Mouse (Mus musculus) brown adipose tissue, adult 24 weeks (tissue): ENCODE results near the gene Rinl. TPM values are rescaled to one million over a fixed set of nuclear protein-coding genes. Genes with fewer than 3 reads are reported as not detected.

Source experiments
- H3K27ac ChIP-seq: fragments of 200-500 bp; replicated peaks from 2 replicates; pipeline ENCODE4 v1.5.1; 2012; ENCODE audit warnings: low read depth, mild to moderate bottlenecking, low read length
- H3K4me1 ChIP-seq: fragments of 200-500 bp; 2 replicates; pipeline ENCODE4 v1.6.1; 2012; ENCODE audit warnings: low read length, mixed read lengths; ENCODE audit not compliant: control insufficient read depth, insufficient read depth, insufficient read length
- H3K4me3 ChIP-seq: fragments of 200-500 bp; 2 replicates; pipeline ENCODE4 v1.5.1; 2012; ENCODE audit warnings: low read depth, mild to moderate bottlenecking, low read length, moderate library complexity; ENCODE audit not compliant: insufficient read depth
- polyA plus RNA-seq: library from polyadenylated mRNA; stranded (reverse); fragments of >200 nt; gene quantifications from 2 replicates; pipeline ENCODE4 v1.2.4, GENCODE M21; 2012; ENCODE audit not compliant: missing spikeins, insufficient read depth, insufficient read length

Rinl gene
- polyA plus RNA-seq, 1 experiment = 2.5 TPM

DNA sequence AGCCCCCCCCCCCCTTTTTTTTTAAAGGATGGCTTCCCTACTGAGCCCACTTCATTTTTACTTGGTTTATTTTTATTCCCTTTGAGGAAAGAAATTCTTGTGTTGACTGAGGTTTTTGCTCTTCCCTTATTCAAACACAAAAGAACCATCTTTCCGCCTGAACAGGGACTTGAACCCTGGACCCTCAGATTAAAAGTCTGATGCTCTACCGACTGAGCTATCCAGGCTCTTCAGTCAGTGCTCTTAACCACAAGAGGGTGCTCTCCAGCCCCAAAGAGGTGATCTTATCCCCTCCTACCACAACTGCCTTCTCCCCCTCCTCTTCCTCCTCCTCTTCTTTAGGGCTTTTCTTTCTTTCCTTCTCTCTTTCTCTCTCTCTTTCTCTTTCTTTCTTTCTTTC, 5.1 kb downstream of the Rinl start:
- Histone ChIP-seq H3K4me1 (peaks cover 5% of the 10 kb centered on the region; the same call in 1 of the 2 replicates), H3K4me3 (no peak overlapping the region), H3K27ac (no peak overlapping the region)

DNA sequence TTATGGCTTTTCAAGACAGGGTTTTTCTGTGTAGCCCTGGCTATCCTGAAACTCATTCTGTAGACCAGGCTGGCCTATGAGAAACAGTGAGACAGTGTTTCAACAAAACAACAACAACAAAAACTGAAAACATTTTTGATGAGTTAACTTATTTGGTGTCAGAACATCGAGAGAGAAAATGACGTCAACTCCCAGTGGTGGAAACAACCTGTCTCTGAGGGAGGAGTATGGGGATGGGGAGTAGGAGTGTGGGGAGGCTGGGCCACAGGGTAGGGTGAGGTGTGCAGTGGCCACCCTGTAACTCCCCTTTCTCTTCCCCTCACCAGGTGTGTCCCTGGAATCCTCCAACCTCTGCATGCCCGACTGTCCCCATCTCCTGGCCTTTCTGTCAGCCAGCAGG, 5.7 kb downstream of the Rinl start:
- peaks cover 2% of the 10 kb centered on the region; the same call in 1 of the 2 replicates for H3K4me1 ChIP-seq
- no peak overlapping the region for H3K4me3 ChIP-seq
- H3K27ac ChIP-seq = no peak overlapping the region

DNA sequence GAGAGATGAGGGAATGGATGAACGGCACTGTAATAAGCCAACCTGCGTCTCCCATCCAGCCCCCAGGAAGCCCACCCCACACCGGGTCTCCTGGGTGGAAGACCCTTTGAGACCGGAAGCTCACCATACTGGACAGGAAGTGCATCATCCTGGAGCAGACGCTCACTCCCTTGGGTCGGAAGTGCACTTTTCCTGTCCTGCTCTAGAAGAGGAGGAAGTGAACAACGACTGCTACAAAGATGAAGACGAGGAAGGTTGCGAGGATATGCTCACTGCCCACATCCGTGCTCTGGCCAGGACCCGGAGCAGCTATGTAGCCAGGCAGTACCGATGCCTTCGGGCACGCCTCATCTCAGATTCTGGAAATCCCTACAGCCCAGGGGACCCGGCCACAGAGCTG, 7.1 kb downstream of the Rinl start:
- Histone ChIP-seq H3K4me1 (peaks cover 3% of the 10 kb centered on the region; the same call in 1 of the 2 replicates), H3K27ac (peak overlapping the region; percentile 90), H3K4me3 (peak overlapping the region; percentile 55)

DNA sequence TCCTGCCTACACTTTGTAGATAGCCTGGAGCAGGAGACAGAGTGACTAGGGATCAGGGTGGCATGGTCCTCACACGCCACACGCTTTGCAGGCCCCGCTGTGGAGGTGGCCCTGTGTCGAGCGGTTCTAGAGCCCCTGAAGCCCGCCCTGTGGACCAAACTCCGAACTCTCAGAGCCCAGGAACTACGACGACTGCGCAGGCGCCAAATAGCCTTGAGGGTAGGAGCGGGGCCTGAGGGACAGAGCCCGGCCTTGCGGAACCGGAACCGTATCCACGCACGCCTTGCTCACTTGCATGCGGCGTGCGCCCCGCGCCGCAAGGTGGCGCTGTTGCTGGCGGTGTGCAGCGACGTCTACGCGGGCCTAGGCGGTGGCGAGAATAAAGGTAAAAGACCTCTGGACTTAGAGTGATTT, 7.8 kb downstream of the Rinl start:
- Histone ChIP-seq H3K27ac (peak overlapping the region; percentile 90), H3K4me3 (peak overlapping the region; percentile 55), H3K4me1 (peaks cover 9% of the 10 kb centered on the region)

DNA sequence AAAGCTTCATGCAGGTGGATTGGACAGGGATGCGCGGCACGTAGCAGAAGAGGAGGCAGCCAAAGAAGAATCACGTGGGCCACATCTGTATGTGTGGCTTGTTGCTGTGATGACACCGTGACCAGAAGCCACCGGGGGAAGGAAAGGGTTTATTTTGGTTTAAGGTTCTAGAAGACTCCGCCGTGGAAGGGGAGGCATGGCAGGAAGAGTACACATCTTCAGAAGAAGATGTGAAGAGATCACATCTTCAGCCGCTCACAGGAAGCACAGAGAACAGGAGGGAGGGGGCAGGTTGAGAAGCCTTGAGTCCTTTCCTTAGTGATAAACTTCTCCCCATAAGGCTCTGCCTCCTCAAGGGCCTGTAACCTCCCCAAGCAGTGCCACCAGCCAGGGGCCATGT, 11.2 kb downstream of the Rinl start:
- Histone ChIP-seq H3K4me1 (peaks cover 18% of the 10 kb centered on the region), H3K27ac (no peak overlapping the region), H3K4me3 (no peak overlapping the region)

DNA sequence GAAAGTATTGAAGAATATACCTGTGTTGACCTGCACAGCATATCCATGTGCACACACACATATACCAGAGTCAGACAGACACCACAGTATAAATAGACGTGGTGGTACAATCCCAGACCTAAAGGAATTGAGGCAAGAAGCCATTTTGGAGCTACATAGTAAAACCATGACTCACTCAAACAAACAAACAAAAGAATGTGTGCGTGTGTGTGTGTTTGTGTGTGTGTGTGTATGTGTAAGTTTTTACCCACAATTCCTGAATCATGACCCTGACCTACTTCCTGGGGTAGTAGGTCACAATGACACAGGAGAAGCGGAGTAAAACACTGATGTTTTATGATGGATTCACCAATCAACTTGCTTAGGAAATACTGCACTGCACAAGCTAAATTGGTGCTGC, 12.7 kb downstream of the Rinl start:
- peak overlapping the region; percentile 98 for H3K27ac ChIP-seq
- H3K4me1 ChIP-seq = peaks cover 16% of the 10 kb centered on the region
- H3K4me3 ChIP-seq = no peak overlapping the region

DNA sequence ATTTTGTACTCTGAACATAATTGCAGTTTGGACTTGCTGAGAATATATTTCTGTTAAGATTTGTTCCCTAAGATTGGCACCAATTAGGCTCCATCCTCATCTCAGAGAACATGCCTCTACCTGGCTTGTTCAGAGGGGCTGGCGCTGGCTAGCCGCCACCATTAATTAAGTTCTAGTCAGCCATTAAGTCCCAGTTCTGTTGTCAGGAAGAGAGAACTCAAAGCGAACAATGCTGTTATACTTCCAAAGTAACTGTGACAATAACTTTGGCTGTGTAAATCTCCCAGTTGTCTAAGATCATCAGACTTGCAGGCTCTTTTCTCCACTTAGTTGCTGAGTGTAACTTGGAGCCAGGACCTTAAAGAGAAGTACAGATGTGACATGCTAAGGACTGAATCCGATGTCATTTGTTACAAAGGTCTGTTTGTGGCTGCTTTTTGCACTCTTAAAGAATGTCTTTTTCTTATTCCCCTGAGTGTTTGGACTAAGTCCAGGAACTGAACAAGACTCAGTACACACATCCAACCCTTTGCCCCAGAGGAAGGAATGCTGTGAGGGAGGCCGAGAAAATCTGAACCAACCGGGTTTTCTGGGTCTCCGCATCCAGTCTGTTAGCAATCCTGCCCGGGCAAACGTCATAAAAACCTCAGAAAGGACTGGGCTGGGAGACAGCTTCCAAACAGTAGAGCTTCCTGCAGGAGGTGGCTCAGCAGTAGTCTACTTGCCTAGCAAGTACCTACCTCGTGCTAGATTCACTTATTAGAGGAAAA, 13.3 kb downstream of the Rinl start:
- Histone ChIP-seq H3K4me1 (peaks cover 15% of the 10 kb centered on the region), H3K4me3 (peak overlapping the region; percentile 13; the same call in 1 of the 2 replicates), H3K27ac (peak overlapping the region; percentile 98)

DNA sequence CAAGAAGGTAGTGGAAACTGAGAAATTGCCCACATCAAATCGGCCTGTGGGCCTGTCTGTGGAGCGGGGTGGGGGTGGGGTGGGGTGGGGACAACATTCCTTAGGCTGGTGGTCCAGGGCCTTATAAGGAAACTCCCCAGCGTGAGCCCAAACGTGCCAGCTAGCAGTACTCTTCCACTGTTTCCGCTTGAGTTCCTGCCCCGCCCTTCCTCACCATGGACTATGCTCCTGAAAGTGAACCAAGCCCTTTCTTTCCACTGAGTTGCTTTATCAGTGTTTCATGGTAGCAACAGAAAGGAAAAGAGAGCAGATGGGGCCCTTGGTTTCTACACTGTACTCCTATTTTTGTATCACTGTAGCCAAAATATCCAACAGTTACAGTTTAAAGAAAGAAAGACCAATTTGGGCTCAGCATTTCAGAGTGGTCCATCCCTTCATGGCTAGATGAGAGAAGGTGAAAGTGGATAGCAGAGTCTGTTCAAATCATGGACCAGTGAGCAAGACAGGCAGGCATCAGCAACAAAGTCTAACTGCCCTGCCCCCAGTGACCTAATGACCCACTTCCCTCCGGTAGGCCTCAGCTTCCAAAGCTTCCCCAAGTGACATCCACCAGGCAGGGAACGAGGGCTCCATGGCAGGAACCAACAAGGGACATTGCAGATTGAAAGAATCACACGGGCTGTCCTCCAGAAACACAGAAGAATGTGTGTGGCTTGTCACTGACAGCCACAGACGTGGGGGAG, 14.2 kb downstream of the Rinl start:
- H3K4me1 ChIP-seq = peaks cover 15% of the 10 kb centered on the region
- peak overlapping the region; percentile 98 for H3K27ac ChIP-seq
- H3K4me3 ChIP-seq = no peak overlapping the region

DNA sequence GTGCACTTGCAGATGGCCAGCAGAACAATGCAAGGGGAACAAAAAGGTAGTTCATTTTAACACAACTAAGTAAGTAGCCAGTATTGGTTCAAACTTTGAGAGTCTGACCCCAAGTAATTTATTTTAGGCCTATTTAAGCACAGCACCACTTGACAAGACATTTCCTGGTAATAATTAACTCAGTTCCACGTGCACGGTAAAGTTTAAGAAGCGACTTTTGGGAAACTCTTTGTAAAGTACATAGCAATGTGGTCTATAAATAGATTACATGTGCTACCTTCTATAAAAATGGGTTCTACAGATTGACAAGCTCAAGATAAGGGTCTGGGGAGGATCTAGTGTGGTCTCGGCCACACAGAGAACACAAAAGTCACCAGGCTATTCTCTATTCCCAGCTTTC, 15.0 kb downstream of the Rinl start:
- peak overlapping the region; percentile 93 for H3K27ac ChIP-seq
- H3K4me3 ChIP-seq = no peak overlapping the region
- peaks cover 18% of the 10 kb centered on the region for H3K4me1 ChIP-seq

DNA sequence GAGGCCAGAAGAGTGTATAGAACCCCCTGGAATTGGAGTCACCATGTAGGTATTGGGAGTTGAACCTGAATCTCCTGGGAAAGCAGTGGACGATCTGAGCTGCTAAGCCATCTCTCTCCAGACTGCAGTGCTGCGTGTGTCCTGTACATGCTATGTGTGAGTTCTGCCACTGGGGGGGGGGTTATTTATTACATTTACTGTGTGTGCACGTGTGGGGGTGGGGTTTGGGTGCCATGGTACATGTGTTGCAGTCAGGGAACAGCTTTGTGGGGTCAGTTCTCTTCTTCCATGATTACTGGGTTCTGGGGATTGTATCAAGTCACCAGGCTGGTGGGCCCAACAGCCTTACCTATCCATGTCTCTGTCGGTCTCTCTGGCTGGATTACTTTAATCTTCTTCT, 18.1 kb downstream of the Rinl start:
- H3K4me1 ChIP-seq = peaks cover 11% of the 10 kb centered on the region
- 0 out of 2 replicates have a peak overlapping the region, but pooled peaks have one; percentile 14 for H3K27ac ChIP-seq
- no peak overlapping the region for H3K4me3 ChIP-seq

DNA sequence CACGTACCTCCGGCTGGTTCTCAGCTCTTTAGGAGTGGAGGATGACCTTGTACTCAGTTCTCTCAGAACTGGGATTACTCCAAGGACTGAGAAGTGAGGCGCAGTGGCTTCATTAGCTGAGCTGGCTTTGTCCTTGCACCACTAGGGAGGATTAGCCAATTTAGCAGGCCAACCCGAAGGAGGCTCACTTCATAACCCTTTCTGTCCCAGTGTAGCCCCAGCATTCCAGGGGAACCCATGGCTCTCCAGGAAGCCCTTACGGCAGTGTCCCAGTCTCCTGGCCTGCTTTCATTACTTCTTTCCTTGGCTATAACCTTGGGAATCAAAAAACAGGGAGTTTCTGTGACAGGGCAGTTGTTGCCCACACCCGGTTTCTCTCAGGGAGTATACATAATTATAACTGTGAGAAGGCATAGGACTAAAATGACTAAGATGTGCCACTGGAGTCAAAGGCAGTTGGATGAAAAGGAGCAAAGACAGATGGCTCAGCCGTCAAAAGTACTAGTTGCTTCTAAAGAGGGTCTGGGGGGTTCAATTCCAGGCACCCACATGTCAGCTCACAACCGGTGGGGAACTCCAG, 19.0 kb downstream of the Rinl start:
- peaks cover 17% of the 10 kb centered on the region for H3K4me1 ChIP-seq
- peak overlapping the region; percentile 69 for H3K4me3 ChIP-seq
- H3K27ac ChIP-seq = peak overlapping the region; percentile 99

DNA sequence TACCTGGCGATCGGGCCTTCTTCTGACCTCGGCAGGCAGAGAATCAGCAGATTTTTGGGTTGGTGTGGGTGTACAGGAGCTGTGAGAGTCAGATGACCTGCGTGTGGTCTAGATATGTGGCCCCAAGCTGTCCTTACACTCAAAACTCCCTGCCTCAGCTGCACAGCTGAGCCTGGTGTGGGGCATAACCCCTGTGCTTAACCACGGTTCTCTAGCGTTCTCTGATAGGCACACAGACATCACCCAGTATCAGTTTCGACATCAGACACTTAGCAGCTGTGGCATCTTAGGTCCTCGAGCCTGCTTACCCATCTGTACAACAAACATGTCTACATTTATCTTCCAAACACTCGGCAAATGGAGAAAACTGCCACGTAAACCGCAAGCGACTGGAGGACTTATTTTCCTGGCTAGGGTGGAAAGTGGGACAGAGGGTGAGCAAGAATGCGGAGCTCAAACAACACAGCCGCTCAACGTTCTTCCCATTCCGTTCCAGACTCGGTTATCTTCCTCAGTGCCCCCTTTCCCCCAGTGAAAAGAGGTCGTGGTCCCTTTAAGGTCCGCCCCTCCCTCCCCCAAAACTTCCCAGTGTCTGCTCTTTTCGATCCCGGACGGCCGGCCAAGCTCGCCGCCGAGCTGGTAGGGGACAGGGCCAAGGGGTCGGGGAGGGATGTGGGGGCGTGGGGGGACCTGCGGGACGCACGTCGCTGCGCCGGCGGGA, 19.6 kb downstream of the Rinl start, which contains the start of gene Hnrnpl:
Gene Hnrnpl, plus strand, starts transcription at position 321 of the 721 bp plus-strand sequence.
- H3K27ac ChIP-seq = peak within 1 kb of the TSS; percentile 99

DNA sequence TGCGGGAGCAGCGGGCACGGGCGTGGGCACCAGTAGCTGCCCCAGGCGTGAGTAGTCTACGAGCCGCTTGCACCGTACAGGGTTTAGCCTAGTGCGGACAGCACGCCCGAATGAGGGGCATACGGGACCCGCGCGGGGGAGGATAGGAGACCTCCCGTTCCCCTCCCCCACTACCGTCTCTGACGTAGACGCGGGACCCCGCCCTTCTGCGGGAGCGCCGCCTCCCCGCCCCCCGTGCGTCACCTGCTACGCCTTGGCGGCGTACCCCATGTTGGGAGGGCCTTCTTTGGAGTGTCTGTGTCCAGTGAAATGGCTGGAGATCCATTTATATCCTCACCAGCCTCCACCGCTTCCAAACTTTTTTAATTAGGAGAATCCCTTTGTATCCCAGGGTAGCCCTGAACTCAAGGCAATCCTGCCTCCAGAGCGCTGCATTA, 20.2 kb downstream of the Rinl start:
- peaks cover 18% of the 10 kb centered on the region for H3K4me1 ChIP-seq
- H3K27ac ChIP-seq = peak overlapping the region; percentile 97
- H3K4me3 ChIP-seq = peak overlapping the region; percentile 71

More for the DNA sequence above, 19.6 kb downstream of the Rinl start, which contains the start of gene Hnrnpl:
- peak within 1 kb of the TSS; percentile 71 for H3K4me3 ChIP-seq
- peaks cover 16% of the 10 kb centered on the region for H3K4me1 ChIP-seq

DNA sequence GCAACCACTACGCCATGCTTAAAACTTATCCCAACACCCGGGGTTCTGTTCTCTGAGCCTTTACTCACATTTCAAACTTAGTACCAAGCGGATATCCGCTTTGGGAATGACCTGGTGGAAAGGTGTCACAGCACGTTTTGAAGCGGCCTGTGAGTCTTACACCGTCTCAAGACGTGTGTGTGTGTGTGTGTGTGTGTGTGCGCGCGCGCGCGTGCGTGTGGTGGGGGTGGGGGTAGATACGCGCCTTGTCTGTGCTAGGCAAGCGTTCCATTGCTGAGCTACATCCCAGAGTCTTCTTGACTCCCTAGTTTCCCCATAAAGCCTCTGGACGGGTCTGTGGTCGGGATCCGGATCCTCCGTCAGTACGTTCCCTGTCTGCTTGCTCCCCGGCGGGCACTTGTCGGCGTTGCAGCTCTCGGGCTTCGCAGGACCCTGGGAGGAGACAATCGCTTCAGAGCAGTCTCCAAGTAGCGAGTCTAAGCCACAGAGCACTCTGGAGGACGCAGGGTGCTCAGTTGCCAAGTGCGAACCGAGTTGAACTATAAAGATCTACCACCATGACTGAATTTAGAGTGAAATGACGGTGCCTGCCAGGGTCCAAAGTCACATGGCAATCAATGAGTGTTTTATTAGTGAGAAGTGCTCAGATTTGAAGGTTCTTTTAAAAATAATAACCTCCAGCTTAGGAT, 20.8 kb downstream of the Rinl start:
- peak overlapping the region; percentile 71 for H3K4me3 ChIP-seq
- H3K27ac ChIP-seq = peak overlapping the region; percentile 97
- H3K4me1 ChIP-seq = peaks cover 18% of the 10 kb centered on the region
